ENCODE assay signal across 12 mouse cellular contexts in the genomic region with DNA sequence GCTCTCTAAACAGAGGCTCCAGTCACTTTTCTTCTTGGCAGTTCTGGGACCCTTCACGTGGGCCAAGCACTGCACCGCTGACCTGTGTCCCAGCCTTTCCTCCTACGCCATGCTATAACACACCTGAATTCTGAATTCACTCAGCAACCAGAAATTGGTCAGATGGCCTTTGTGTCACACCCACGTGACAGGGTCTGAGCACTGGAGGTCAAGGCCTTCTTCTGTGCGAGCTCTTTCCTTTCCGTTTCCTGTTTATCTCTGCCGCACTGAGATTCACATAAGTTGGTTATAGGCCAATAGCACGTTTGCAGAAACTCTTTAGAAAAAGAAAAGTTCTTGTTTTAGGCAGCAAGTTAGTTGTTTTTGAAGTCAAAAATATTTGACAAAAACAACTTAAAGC.
"Had no signal": no experiment of that assay in that cellular context is flagged by ENCODE, and none has a peak within 500 bp of the region (broad histone marks: within the 10 kb centered on the region; RNA-seq: fewer than 3 reads in every experiment).

No protein-coding gene starts in this region.

- DNase-seq: kidney, adult 11 months; thymus, postnatal 36 days had no signal

- ATAC-seq: hindbrain, postnatal 0 days; midbrain, embryonic 15.5 days had no signal

- H3K9ac ChIP-seq: hindbrain, embryonic 13.5 days; liver, embryonic 14.5 days; midbrain, embryonic 15.5 days; neural tube, embryonic 12.5 days had no signal

- H3K27ac ChIP-seq: hindbrain, embryonic 13.5 days; hindbrain, postnatal 0 days; left cerebral cortex, adult 2 months; liver, embryonic 14.5 days; macrophage; midbrain, embryonic 15.5 days; neural tube, embryonic 12.5 days had no signal

- H3K4me2 ChIP-seq: hindbrain, embryonic 13.5 days; midbrain, embryonic 11.5 days; midbrain, embryonic 15.5 days; neural tube, embryonic 12.5 days had no signal

- H3K27me3 ChIP-seq: hindbrain, embryonic 13.5 days; megakaryocyte, embryonic 14.5 days; midbrain, embryonic 15.5 days; neural tube, embryonic 12.5 days had no signal

- H3K4me3 ChIP-seq: hindbrain, embryonic 13.5 days; left cerebral cortex, adult 2 months; limb, embryonic 10.5 days; megakaryocyte, embryonic 14.5 days; midbrain, embryonic 15.5 days; neural tube, embryonic 12.5 days had no signal

- H3K4me1 ChIP-seq: limb, embryonic 10.5 days; midbrain, embryonic 15.5 days; neural tube, embryonic 12.5 days had no signal

- H3K9me3 ChIP-seq: hindbrain, embryonic 13.5 days; limb, embryonic 10.5 days; megakaryocyte, embryonic 14.5 days; midbrain, embryonic 15.5 days; neural tube, embryonic 12.5 days had no signal
